Mouse (Mus musculus): ENCODE results near the gene Lipt2. TPM values are rescaled to one million over a fixed set of nuclear protein-coding genes. Genes with fewer than 3 reads are reported as not detected.

Gene Lipt2
- polyA plus RNA-seq, 1 experiment from 2014 or later: 23.0 TPM

DNA sequence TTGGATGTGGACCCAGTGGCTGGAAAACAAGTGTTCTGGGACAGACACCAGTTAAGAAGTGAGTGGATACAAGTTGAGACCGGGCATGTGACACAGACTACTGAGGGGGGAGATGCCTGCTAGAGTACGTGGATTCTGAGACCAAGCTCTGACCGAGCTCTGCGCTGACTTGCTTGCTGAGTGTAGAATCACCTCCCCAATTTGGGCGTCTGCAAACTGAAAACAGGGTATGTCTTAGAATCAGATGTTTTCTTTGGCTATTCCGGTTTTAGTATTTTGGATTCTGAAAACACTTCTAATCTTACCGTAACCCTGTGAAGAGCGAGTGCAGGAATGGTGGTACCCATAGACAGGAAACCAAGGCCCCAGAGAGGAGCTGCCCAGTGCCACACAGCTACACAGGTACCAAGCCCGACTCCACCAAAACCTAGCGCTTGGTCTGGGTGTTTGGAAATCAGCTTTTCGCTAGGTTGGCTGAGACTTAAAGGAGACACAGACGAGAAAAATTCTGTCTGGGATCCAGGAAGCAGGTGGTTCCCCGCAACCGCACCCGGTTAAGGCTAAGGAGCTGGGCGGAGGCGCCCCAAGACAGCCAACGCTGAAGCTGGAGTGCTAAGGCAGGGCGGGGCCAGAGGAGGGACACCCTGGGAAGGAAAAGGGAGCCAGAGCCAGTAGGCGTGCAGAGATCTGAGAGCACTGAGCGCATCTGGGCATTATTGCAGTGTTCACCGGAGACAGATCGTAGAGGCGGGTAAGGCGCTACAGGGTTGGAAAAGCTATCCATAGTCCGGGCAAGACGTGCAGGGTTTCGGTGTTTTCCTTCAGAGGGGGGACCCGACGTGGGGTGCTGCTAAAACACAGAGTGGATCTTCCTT, 19.2 kb downstream of the Lipt2 start:
- WGBS: 8% methylated on average over 30 of the region's 30 CpGs
- Histone ChIP-seq H3K27ac (peak overlapping the region; percentile 87), H3K4me1 (replicated peaks) (peaks cover 16% of the 10 kb centered on the region; the same call in 1 of the 2 replicates), H3K4me2 (replicated peaks) (peak overlapping the region; percentile 81), H3K4me3 (replicated peaks) (peak overlapping the region; percentile 47), H3K36me3 (no peaks in the 10 kb centered on the region), H3K9me3 (no peaks in the 10 kb centered on the region), H3K27me3 (replicated peaks) (0 out of 2 replicates have a peak, but pooled peaks cover 4% of the 10 kb centered on the region), H3K9ac (peak overlapping the region; percentile 41)
- ATAC-seq: peak; percentile 88

DNA sequence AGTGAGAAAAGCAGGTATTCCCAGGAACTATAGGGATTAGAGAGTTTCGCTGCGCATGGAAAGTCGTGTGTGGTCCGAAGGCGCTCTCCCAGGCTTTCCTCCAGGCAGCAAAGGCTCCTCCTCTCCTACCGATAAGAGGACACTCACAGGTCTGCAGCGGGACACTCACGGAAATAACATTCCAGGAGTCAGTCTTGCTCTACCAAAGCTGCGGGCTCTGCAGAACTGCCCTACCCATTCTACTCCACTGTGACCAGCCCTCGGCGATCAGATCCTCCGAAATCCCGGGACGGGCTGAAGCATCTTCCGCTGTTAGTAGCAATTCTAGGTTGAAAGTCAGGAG, 19.8 kb downstream of the Lipt2 start:
- peak overlapping the region; percentile 87 for H3K27ac ChIP-seq
- H3K27me3 ChIP-seq (replicated peaks): 0 out of 2 replicates have a peak, but pooled peaks cover 4% of the 10 kb centered on the region
- H3K9me3 ChIP-seq: no peaks in the 10 kb centered on the region
- peak; percentile 67 for ATAC-seq
- no peaks in the 10 kb centered on the region for H3K36me3 ChIP-seq
- 2% methylated on average over 15 of the region's 15 CpGs for WGBS
- peak overlapping the region; percentile 41 for H3K9ac ChIP-seq
- H3K4me1 ChIP-seq (replicated peaks): peaks cover 16% of the 10 kb centered on the region; the same call in 1 of the 2 replicates
- peak overlapping the region; percentile 47 for H3K4me3 ChIP-seq (replicated peaks)
- peak overlapping the region; percentile 81 for H3K4me2 ChIP-seq (replicated peaks)

DNA sequence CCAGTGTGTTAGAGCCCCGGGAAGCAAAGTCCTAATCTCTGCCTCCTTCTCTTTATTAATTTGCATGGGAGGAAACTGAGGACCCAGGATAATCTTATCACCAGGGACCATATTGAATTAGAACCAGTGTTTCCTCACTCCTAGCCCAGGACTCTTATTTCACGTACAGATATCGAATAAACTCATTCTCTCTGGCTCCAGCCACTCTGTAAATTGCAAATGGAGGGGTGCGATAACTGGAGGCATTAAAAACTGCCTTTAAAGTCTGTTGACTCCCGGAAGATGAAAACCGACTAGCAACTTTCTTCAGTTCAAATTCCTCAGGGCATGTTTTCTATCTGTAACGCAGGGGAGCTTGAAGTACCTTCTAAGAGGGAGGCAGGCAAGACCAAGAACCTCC, 20.3 kb downstream of the Lipt2 start:
- Histone ChIP-seq H3K4me2 (replicated peaks) (peak overlapping the region; percentile 81), H3K27ac (peak overlapping the region; percentile 87), H3K4me1 (replicated peaks) (peaks cover 16% of the 10 kb centered on the region; the same call in 1 of the 2 replicates), H3K9me3 (no peaks in the 10 kb centered on the region), H3K9ac (peak overlapping the region; percentile 41; the same call in 1 of the 2 replicates), H3K4me3 (replicated peaks) (peak overlapping the region; percentile 47), H3K27me3 (replicated peaks) (0 out of 2 replicates have a peak, but pooled peaks cover 4% of the 10 kb centered on the region), H3K36me3 (no peaks in the 10 kb centered on the region)
- WGBS: 48% methylated on average over 7 of the region's 7 CpGs
- no peak for ATAC-seq

DNA sequence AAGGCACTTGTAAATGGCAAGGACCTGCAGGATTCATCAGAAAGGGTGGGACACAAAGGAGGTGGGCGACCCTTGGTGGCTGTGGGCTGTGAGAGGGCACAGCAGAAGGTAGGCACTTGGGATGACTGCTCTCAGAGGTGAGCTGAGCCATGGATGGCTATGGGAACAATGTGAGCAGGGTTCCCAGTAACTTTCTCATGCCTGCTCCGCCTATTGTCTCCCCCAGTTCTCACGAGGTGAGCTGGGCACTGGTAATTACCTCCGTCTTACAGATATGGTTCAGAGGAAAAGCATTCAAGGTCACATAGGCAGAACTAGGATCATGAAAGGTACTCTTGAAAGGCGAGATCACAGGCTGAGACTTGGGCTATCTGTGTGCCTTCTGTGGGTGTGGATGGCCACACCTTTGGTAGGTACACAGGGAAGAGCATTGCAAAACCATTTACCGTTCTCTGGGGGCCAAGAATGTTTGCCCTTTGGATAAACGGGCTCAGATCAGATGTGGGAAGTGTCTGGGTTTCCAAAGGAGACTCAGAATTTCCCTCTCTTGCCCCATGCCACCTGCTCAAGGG, 20.8 kb downstream of the Lipt2 start:
- Histone ChIP-seq H3K9ac (no peak overlapping the region), H3K9me3 (no peaks in the 10 kb centered on the region), H3K27ac (peak overlapping the region; percentile 87), H3K27me3 (replicated peaks) (0 out of 2 replicates have a peak, but pooled peaks cover 4% of the 10 kb centered on the region), H3K4me1 (replicated peaks) (peaks cover 16% of the 10 kb centered on the region; the same call in 1 of the 2 replicates), H3K4me2 (replicated peaks) (peak overlapping the region; percentile 81), H3K36me3 (no peaks in the 10 kb centered on the region), H3K4me3 (replicated peaks) (peak overlapping the region; percentile 47)
- peak; percentile 89 for ATAC-seq
- WGBS: 59% methylated on average over 7 of the region's 7 CpGs

DNA sequence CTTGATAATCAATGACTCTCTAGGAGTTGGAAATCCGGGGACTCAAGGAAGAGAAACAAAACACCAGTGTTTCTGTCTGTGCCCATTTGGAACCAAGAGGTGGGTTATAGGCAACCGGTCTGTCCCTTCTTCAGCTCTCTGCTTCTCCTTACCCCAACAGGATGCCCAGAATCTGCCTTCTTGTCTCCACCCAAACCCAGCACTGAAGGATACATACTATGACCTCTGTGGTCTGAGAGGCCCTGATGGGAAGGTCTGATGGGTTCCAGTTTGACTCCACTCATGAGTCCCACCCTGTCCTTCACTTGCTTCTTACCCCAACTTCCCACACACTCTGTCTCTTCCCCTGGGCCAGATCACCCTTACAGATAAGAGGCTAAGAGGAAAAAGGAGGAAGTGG, 22.1 kb downstream of the Lipt2 start:
- H3K4me1 ChIP-seq (replicated peaks): peaks cover 16% of the 10 kb centered on the region; the same call in 1 of the 2 replicates
- H3K9ac ChIP-seq: no peak overlapping the region
- no peaks in the 10 kb centered on the region for H3K9me3 ChIP-seq
- H3K27me3 ChIP-seq (replicated peaks): 0 out of 2 replicates have a peak, but pooled peaks cover 4% of the 10 kb centered on the region
- H3K4me2 ChIP-seq (replicated peaks): peak overlapping the region; percentile 81
- WGBS: 71% methylated on average over 2 of the region's 2 CpGs
- ATAC-seq: no peak
- H3K4me3 ChIP-seq (replicated peaks): no peak overlapping the region
- H3K36me3 ChIP-seq: no peaks in the 10 kb centered on the region
- H3K27ac ChIP-seq: 0 out of 2 replicates have a peak overlapping the region, but pooled peaks have one; percentile 2

DNA sequence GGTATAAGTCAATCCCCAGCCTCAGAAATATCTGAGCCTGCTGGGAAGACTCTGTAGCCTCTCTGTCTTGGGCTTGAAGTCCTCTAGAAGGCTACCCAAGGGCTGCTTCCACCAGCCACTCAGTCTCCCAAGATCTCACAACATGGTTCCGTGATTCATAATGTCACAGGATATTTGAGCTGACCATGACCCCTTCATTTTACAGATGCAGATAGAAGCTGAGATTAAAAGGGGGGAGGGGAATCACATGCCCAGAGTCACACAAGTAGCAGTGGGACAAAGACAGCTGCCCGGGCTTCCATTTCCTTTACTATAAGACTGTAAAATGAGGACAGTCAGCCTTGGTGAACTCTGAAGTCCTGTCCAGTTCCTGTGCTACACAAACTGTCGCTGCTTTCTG, 22.5 kb downstream of the Lipt2 start:
- 0 out of 2 replicates have a peak, but pooled peaks cover 4% of the 10 kb centered on the region for H3K27me3 ChIP-seq (replicated peaks)
- 66% methylated on average over 3 of the region's 3 CpGs for WGBS
- ATAC-seq: no peak
- no peaks in the 10 kb centered on the region for H3K36me3 ChIP-seq
- no peaks in the 10 kb centered on the region for H3K9me3 ChIP-seq
- no peak overlapping the region for H3K4me3 ChIP-seq (replicated peaks)
- peaks cover 16% of the 10 kb centered on the region; the same call in 1 of the 2 replicates for H3K4me1 ChIP-seq (replicated peaks)
- H3K27ac ChIP-seq: no peak overlapping the region
- peak overlapping the region; percentile 81; the same call in 1 of the 2 replicates for H3K4me2 ChIP-seq (replicated peaks)
- H3K9ac ChIP-seq: no peak overlapping the region

DNA sequence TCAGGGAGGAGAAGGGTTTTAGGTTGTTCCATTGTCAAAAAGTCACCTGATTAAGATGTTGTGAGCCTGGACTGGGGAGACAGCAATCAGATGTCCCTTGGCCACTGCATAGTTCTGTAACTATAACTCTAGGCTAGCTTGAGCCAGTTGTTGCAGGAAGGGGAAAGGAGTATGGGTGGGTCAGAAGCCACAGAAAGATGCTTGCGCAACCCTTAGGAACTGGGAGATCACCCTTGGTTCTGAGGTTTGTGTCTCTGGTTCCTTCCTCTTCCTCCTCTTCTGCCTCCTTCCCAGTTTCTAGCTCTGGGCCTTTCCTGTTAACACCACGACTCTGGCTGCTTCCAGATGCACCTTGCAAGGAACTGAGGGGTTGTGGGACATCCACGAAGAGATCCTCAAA, 23.3 kb downstream of the Lipt2 start:
- WGBS: 80% methylated on average over 3 of the region's 3 CpGs

DNA sequence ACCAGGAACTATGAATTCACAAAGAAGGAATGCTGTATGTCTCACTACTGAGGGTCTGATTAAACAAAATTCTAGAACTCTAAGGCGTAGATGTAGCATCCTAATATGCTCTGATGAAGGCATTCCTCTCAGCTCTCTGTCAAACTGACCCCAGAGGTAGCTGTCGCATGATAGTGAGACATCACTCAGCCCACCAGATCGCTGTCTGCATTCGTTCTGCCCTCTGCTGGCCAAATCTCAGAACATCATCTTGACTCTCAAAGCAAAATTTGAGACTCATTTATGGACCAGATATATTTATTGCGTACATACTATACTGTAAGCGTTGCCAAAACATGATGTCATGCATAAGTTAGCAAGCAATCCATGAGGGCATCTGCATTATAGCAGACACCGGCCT, 28.5 kb downstream of the Lipt2 start:
- Histone ChIP-seq H3K27ac (no peak overlapping the region), H3K9ac (no peak overlapping the region), H3K4me2 (replicated peaks) (no peak overlapping the region), H3K4me1 (replicated peaks) (no peaks in the 10 kb centered on the region), H3K36me3 (no peaks in the 10 kb centered on the region), H3K9me3 (no peaks in the 10 kb centered on the region), H3K4me3 (replicated peaks) (no peak overlapping the region), H3K27me3 (replicated peaks) (no peaks in the 10 kb centered on the region)
- WGBS: 23% methylated on average over 7 of the region's 7 CpGs
- peak; percentile 25; the same call in 1 of the 2 replicates for ATAC-seq

More for the DNA sequence above, 23.3 kb downstream of the Lipt2 start:
- no peak for ATAC-seq
- Histone ChIP-seq H3K9ac (no peak overlapping the region), H3K4me3 (replicated peaks) (no peak overlapping the region), H3K9me3 (no peaks in the 10 kb centered on the region), H3K4me2 (replicated peaks) (no peak overlapping the region), H3K27ac (no peak overlapping the region), H3K36me3 (no peaks in the 10 kb centered on the region), H3K4me1 (replicated peaks) (peaks cover 16% of the 10 kb centered on the region; the same call in 1 of the 2 replicates), H3K27me3 (replicated peaks) (0 out of 2 replicates have a peak, but pooled peaks cover 4% of the 10 kb centered on the region)

DNA sequence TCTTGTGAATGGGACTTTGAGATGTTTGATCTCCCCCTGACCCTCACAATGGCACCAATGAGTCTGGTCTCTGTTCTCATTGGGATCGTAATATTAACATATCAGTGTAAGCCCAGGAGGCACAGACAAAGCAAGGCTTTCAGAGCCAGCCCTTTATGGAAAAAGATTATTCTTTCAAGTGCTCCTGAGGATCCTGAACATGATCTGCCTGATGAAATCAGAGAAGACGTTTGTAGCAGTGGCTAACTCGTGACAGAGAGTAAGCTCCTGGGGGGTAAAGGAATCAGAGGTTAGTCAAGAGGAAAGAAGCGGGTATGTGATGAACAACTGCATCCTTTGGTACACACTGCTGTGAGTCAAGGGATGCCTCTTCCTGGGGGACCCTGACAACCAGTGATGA, 31.1 kb downstream of the Lipt2 start:
- H3K4me2 ChIP-seq (replicated peaks): no peak overlapping the region

DNA sequence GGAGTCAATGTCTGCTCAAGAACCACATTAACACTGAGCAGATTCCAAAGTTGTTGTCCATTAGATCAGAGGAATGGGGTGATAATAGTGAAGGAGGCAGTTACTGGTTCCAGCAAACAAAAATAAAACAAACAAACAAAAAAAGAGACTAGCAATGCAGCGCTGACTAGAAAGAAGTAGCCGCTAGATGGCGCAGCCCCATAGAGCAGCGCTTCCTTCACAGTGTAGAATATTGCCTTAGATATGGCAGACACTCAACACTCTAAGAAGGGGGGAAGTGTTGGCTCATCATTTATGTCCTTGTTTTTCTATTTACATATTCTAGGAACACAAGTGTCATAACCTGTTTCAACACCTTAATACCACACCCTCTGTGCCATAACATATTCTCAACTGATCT, 31.7 kb downstream of the Lipt2 start:
- H3K27me3 ChIP-seq (replicated peaks): no peaks in the 10 kb centered on the region

More for the DNA sequence above, 31.1 kb downstream of the Lipt2 start:
- H3K4me3 ChIP-seq (replicated peaks): no peak overlapping the region
- ATAC-seq: no peak
- H3K27ac ChIP-seq: no peak overlapping the region
- H3K9me3 ChIP-seq: no peaks in the 10 kb centered on the region
- no peak overlapping the region for H3K9ac ChIP-seq
- no peaks in the 10 kb centered on the region for H3K4me1 ChIP-seq (replicated peaks)
- no peaks in the 10 kb centered on the region for H3K27me3 ChIP-seq (replicated peaks)
- WGBS: 67% methylated on average over 4 of the region's 4 CpGs
- H3K36me3 ChIP-seq: no peaks in the 10 kb centered on the region

DNA sequence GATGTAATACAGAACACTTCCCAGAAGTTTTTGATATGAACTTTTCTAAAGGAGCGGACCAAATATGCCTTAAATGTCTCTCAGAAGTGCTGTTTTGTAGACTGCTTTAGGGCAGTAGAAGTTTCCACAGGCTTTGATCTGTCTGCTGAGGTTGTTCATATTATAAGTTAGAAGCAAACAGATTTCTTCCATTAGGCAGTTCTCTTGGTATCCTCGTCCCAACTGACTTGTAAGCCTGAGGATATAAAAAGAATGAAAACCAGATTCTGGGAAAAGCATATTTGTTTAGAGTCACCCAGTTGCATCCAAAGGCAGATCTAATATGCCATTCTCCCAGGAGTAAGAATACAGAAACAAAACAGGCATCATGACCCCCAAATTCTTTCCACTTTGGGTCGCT, 42.1 kb downstream of the Lipt2 start:
- ATAC-seq: no peak
- no peaks in the 10 kb centered on the region for H3K9me3 ChIP-seq
- H3K4me1 ChIP-seq (replicated peaks): no peaks in the 10 kb centered on the region
- H3K4me2 ChIP-seq (replicated peaks): no peak overlapping the region
- H3K36me3 ChIP-seq: no peaks in the 10 kb centered on the region
- H3K27ac ChIP-seq: no peak overlapping the region
- no peak overlapping the region for H3K4me3 ChIP-seq (replicated peaks)
- WGBS: 87% methylated on average over 3 of the region's 3 CpGs
- H3K9ac ChIP-seq: no peak overlapping the region
- H3K27me3 ChIP-seq (replicated peaks): no peaks in the 10 kb centered on the region

More for the DNA sequence above, 31.7 kb downstream of the Lipt2 start:
- Histone ChIP-seq H3K4me2 (replicated peaks) (no peak overlapping the region), H3K4me1 (replicated peaks) (no peaks in the 10 kb centered on the region), H3K9ac (no peak overlapping the region), H3K4me3 (replicated peaks) (no peak overlapping the region), H3K9me3 (no peaks in the 10 kb centered on the region), H3K36me3 (no peaks in the 10 kb centered on the region), H3K27ac (no peak overlapping the region)
- 5% methylated on average over 4 of the region's 4 CpGs for WGBS
- no peak; the same call in 1 of the 2 replicates for ATAC-seq

DNA sequence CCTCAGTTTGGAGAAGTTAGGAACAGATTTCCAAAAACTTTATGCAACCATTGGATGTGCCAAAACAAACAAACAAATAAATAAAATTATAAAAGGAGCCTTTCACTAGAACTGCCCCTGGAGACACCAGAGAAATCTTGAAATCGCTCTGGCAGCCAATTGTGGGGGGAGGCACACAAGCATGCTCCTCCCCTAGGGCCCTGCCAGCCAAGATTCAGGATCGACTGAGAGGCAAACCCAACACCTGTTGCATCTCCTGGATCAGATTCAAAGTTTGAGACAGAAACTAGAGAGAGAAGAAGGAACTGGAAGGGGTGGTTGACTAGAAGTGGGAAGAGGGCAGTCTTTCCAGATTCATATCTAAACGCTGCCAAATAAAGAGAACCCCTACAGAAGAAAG, 44.5 kb downstream of the Lipt2 start:
- no peak overlapping the region for H3K4me2 ChIP-seq (replicated peaks)
- 63% methylated on average over 3 of the region's 3 CpGs for WGBS
- no peaks in the 10 kb centered on the region for H3K36me3 ChIP-seq
- H3K4me3 ChIP-seq (replicated peaks): no peak overlapping the region
- ATAC-seq: no peak
- H3K27ac ChIP-seq: no peak overlapping the region
- no peaks in the 10 kb centered on the region for H3K4me1 ChIP-seq (replicated peaks)
- no peak overlapping the region for H3K9ac ChIP-seq
- no peaks in the 10 kb centered on the region for H3K9me3 ChIP-seq
- H3K27me3 ChIP-seq (replicated peaks): no peaks in the 10 kb centered on the region

Data from intestine, embryonic 15.5 days (tissue).